Mouse (Mus musculus): ENCODE data around the gene Daw1. TPM values are rescaled to one million over a fixed set of nuclear protein-coding genes. Genes with fewer than 3 reads are reported as not detected.
A peak's percentile ranks its signal among the peaks of the same experiment; 100 is the strongest.

The Daw1 gene
- polyA plus RNA-seq (2015; fragmentation: Nextera tagmentation; extraction: Ambion mirVana): 0.40 and 0.81 TPM in 2 replicates

GRCm38 (mm10) chr1:83159603-83160002 lies at the start of gene Daw1:
Gene Daw1 (plus strand): TSS chr1:83159752.
- WGBS: under 1% methylated on average over 16 of the region's 16 CpGs
- Histone ChIP-seq H3K36me3 (no peaks in the 10 kb centered on the region), H3K27ac (no peak within 1 kb of the TSS), H3K9me3 (no peaks in the 10 kb centered on the region), H3K9ac (replicated peaks) (no peak within 1 kb of the TSS; the same call in 1 of the 2 replicates), H3K27me3 (no peaks in the 10 kb centered on the region), H3K4me1 (replicated peaks) (no peaks in the 10 kb centered on the region), H3K4me2 (replicated peaks) (peak within 1 kb of the TSS; percentile 72), H3K4me3 (replicated peaks) (peak within 1 kb of the TSS; percentile 49)
- ATAC-seq: peak; percentile 99

DNA sequence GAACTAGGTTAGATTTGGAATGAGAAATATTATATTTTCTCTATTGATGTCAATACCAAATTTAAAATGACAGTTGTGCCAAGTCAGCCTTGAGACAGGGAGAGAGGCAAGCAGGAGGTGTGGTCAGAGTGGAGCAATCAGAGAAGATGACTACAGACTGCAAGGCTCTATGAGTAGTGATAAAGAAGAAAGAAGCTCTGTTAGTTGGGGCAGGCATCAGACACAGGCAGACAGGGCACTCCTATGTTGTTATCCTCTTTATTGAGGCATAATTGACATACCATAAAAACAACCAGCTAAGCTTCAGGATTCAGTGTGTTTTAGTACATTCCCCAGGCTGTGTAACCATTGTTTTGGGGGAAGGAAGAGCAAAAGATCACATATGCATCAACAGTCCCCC lies 48.6 kb upstream of the Daw1 start:
- no peak for ATAC-seq
- Histone ChIP-seq H3K4me2 (replicated peaks) (no peak overlapping the region), H3K4me1 (replicated peaks) (no peaks in the 10 kb centered on the region), H3K9me3 (no peaks in the 10 kb centered on the region), H3K27me3 (no peaks in the 10 kb centered on the region), H3K9ac (replicated peaks) (no peak overlapping the region), H3K36me3 (no peaks in the 10 kb centered on the region), H3K4me3 (replicated peaks) (no peak overlapping the region), H3K27ac (no peak overlapping the region)

- Histone ChIP-seq H3K36me3 (no peaks in the 10 kb centered on the region), H3K4me3 (replicated peaks) (no peak overlapping the region), H3K9ac (replicated peaks) (no peak overlapping the region), H3K4me2 (replicated peaks) (no peak overlapping the region), H3K9me3 (no peaks in the 10 kb centered on the region), H3K27ac (no peak overlapping the region), H3K27me3 (no peaks in the 10 kb centered on the region), H3K4me1 (replicated peaks) (no peaks in the 10 kb centered on the region)
- no peak for ATAC-seq
- 82% methylated on average over 5 of the region's 5 CpGs for WGBS
Observed at GRCm38 (mm10) chr1:83111726-83112125, 47.8 kb upstream of the Daw1 start.

DNA sequence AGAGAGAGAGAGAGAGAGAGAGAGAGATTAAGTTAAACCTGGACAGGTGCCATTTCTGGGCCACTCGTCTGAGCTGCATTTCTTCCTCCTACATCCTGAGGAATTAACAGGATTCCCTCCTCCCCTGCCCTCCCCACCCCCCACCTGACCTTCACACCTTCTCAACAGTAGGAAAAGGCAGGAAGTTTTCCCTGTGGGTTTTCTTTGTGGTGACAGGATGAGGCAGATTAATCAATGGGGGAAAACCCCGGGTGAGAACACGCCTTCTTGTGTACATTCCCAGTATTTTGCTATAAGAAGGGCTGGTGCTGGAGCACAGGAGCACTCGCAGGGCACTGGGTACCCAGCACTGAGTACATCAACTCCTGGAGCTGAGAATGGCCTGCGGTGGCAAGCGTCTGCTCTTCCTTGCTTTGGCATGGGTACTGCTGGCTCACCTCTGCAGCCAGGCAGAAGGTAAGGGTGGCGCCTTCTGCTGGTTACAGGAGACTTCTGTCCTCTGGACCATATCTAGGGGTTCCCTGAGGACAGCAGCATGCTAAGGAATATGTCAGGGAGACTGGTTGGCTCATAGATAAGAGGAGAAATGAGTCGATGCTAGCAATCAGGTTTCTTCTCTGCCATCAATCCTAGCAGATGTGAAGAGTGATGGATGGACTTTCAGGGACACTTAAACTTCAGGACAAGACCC lies 43.0 kb upstream of the Daw1 start, which contains the start of gene Ccl20:
Ccl20 (plus strand) TSS at position 320 of the 691 bp plus-strand sequence.
- Histone ChIP-seq H3K9ac (replicated peaks) (no peak within 1 kb of the TSS), H3K27ac (no peak within 1 kb of the TSS), H3K27me3 (no peaks in the 10 kb centered on the region), H3K4me3 (replicated peaks) (no peak within 1 kb of the TSS), H3K4me1 (replicated peaks) (no peaks in the 10 kb centered on the region), H3K4me2 (replicated peaks) (no peak within 1 kb of the TSS), H3K9me3 (no peaks in the 10 kb centered on the region), H3K36me3 (no peaks in the 10 kb centered on the region)
- 54% methylated on average over 8 of the region's 8 CpGs for WGBS
- no peak for ATAC-seq

DNA sequence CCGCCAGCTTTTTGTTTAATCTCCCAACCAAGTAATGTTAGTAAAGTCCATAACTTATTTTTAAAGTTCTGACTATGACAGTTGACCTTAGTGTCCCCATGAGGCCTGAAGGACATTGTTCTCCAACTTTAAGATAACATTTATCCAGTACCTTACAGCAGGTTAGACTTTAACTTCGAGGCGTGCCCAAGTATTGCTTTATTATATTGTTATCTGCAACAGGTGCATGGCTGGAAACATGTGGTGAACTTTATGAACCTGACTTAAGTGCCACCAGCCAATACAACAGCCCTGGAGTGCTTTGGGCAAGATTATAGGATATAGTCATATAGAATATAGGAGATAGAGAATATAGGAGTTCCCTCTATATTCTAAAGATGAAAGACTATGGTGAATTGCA lies 42.3 kb upstream of the Daw1 start:
- 96% methylated on average over 3 of the region's 3 CpGs for WGBS
- H3K27me3 ChIP-seq: no peaks in the 10 kb centered on the region
- H3K27ac ChIP-seq: no peak overlapping the region
- no peak overlapping the region for H3K9ac ChIP-seq (replicated peaks)
- no peak for ATAC-seq
- no peaks in the 10 kb centered on the region for H3K4me1 ChIP-seq (replicated peaks)
- H3K9me3 ChIP-seq: no peaks in the 10 kb centered on the region
- H3K4me3 ChIP-seq (replicated peaks): no peak overlapping the region
- no peak overlapping the region for H3K4me2 ChIP-seq (replicated peaks)
- no peaks in the 10 kb centered on the region for H3K36me3 ChIP-seq

DNA sequence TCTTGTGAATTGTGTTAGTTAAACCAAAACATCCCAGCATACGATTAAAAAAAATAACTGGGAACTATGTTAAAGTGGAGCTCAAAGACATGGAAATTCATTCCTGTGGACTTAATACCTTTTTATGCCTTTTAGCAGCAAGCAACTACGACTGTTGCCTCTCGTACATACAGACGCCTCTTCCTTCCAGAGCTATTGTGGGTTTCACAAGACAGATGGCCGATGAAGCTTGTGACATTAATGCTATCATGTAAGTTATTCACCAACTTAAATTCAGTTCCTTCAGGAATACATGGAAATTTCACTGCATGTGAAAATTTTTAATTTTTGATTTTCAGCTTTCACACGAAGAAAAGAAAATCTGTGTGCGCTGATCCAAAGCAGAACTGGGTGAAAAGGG lies 41.9 kb upstream of the Daw1 start:
- Histone ChIP-seq H3K9me3 (no peaks in the 10 kb centered on the region), H3K4me2 (replicated peaks) (no peak overlapping the region), H3K36me3 (no peaks in the 10 kb centered on the region), H3K4me1 (replicated peaks) (no peaks in the 10 kb centered on the region), H3K27me3 (no peaks in the 10 kb centered on the region), H3K27ac (no peak overlapping the region), H3K4me3 (replicated peaks) (no peak overlapping the region), H3K9ac (replicated peaks) (no peak overlapping the region)
- 87% methylated on average over 7 of the region's 7 CpGs for WGBS
- ATAC-seq: no peak

GRCm38 (mm10) chr1:83119903-83120302 lies 39.6 kb upstream of the Daw1 start:
- Histone ChIP-seq H3K4me1 (replicated peaks) (no peaks in the 10 kb centered on the region), H3K9me3 (no peaks in the 10 kb centered on the region), H3K27me3 (no peaks in the 10 kb centered on the region), H3K9ac (replicated peaks) (no peak overlapping the region), H3K36me3 (no peaks in the 10 kb centered on the region), H3K27ac (no peak overlapping the region), H3K4me3 (replicated peaks) (no peak overlapping the region), H3K4me2 (replicated peaks) (no peak overlapping the region)
- ATAC-seq: no peak

- Histone ChIP-seq H3K27me3 (no peaks in the 10 kb centered on the region), H3K4me1 (replicated peaks) (no peaks in the 10 kb centered on the region), H3K27ac (no peak overlapping the region), H3K9ac (replicated peaks) (no peak overlapping the region), H3K9me3 (no peaks in the 10 kb centered on the region), H3K4me2 (replicated peaks) (no peak overlapping the region), H3K4me3 (replicated peaks) (no peak overlapping the region), H3K36me3 (no peaks in the 10 kb centered on the region)
- WGBS: 75% methylated on average over 3 of the region's 3 CpGs
- ATAC-seq: no peak
Observed at GRCm38 (mm10) chr1:83120312-83120711, 39.2 kb upstream of the Daw1 start.

- WGBS: 86% methylated on average over 2 of the region's 2 CpGs
- Histone ChIP-seq H3K4me2 (replicated peaks) (no peak overlapping the region), H3K9me3 (no peaks in the 10 kb centered on the region), H3K4me3 (replicated peaks) (no peak overlapping the region), H3K9ac (replicated peaks) (no peak overlapping the region), H3K27me3 (no peaks in the 10 kb centered on the region), H3K36me3 (no peaks in the 10 kb centered on the region), H3K27ac (no peak overlapping the region), H3K4me1 (replicated peaks) (no peaks in the 10 kb centered on the region)
- no peak for ATAC-seq
Observed at GRCm38 (mm10) chr1:83123201-83123600, 36.4 kb upstream of the Daw1 start.

- no peak overlapping the region for H3K27ac ChIP-seq
- H3K27me3 ChIP-seq: no peaks in the 10 kb centered on the region
- H3K9me3 ChIP-seq: no peaks in the 10 kb centered on the region
- no peaks in the 10 kb centered on the region for H3K36me3 ChIP-seq
- H3K9ac ChIP-seq (replicated peaks): no peak overlapping the region
- no peak for ATAC-seq
- no peaks in the 10 kb centered on the region for H3K4me1 ChIP-seq (replicated peaks)
- H3K4me2 ChIP-seq (replicated peaks): no peak overlapping the region
- 89% methylated on average over 7 of the region's 7 CpGs for WGBS
- no peak overlapping the region for H3K4me3 ChIP-seq (replicated peaks)
Observed at GRCm38 (mm10) chr1:83135829-83136228, 23.7 kb upstream of the Daw1 start.

DNA sequence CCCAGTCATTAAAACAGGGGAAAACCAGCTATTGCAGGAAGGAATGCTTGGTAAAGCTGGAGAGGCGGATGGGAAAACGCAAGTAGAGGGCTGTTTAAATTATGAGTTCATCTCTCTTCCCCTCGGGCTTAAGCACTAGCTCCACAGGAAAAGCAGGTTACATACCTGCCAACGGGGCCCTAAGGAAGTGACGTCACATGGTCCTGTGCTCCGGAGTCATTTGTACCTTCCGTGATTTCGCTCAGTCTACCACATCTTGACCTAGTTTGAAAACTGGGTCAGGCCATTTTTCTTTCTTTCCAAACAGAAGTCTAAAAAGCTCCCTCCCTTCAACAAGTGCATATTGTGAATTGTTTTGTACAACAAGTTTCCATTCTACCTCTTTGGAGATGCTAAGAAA lies 21.7 kb upstream of the Daw1 start:
- Histone ChIP-seq H3K9me3 (no peaks in the 10 kb centered on the region), H3K36me3 (no peaks in the 10 kb centered on the region), H3K27me3 (no peaks in the 10 kb centered on the region), H3K9ac (replicated peaks) (no peak overlapping the region), H3K27ac (no peak overlapping the region), H3K4me2 (replicated peaks) (no peak overlapping the region), H3K4me3 (replicated peaks) (no peak overlapping the region), H3K4me1 (replicated peaks) (no peaks in the 10 kb centered on the region)
- no peak for ATAC-seq
- WGBS: 94% methylated on average over 8 of the region's 8 CpGs

DNA sequence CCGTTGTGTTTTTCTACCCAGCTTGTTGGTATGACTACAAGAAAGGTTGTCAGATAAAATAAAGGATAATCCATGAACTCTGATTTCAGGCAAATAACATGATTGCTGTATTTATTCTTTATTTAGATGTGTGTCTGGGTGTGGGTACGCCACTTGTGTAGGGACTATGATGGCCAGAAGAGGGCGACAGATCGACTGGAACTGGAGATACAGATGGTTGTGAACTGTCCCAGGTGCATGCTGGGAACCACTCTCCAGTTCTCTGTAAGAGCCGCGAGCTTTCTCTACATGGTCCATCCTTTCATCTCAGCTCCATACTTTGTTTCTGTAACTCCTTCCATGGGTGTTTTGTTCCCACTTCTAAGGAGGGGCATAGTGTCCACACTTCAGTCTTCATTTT lies 20.8 kb upstream of the Daw1 start:
- no peak for ATAC-seq
- H3K27me3 ChIP-seq: no peaks in the 10 kb centered on the region
- no peak overlapping the region for H3K27ac ChIP-seq
- H3K4me2 ChIP-seq (replicated peaks): no peak overlapping the region
- no peaks in the 10 kb centered on the region for H3K36me3 ChIP-seq
- H3K9ac ChIP-seq (replicated peaks): no peak overlapping the region
- no peak overlapping the region for H3K4me3 ChIP-seq (replicated peaks)
- whole genome bisulfite sequencing: 83% methylated on average over 6 of the region's 6 CpGs
- H3K4me1 ChIP-seq (replicated peaks): no peaks in the 10 kb centered on the region
- no peaks in the 10 kb centered on the region for H3K9me3 ChIP-seq

- H3K9me3 ChIP-seq: no peaks in the 10 kb centered on the region
- no peak overlapping the region for H3K27ac ChIP-seq
- H3K4me1 ChIP-seq (replicated peaks): no peaks in the 10 kb centered on the region
- no peaks in the 10 kb centered on the region for H3K36me3 ChIP-seq
- H3K27me3 ChIP-seq: no peaks in the 10 kb centered on the region
- H3K4me3 ChIP-seq (replicated peaks): no peak overlapping the region
- no peak overlapping the region for H3K9ac ChIP-seq (replicated peaks)
- WGBS: 89% methylated on average over 8 of the region's 8 CpGs
- no peak overlapping the region for H3K4me2 ChIP-seq (replicated peaks)
- no peak for ATAC-seq
Observed at GRCm38 (mm10) chr1:83141510-83141909, 18.0 kb upstream of the Daw1 start.
